Mouse (Mus musculus): ENCODE data around the gene Plekhh1.

GRCm38 (mm10) chr12:78983296-78984034 lies 45.5 kb upstream of the Plekhh1 start:
- TF ChIP-seq CTCF (IDR thresholded peaks at IDR 0.05; ENCODE audit: control insufficient read depth, insufficient read depth, insufficient read length) (no peak), MAX (IDR thresholded peaks at IDR 0.05) (no peak), CEBPB (IDR thresholded peaks at IDR 0.05; ENCODE audit: low read depth) (no peak), MYOG (IDR thresholded peaks at IDR 0.05; ENCODE audit: control insufficient read depth, extremely low read depth, insufficient read length) (no peak)

Data from C2C12 (cell line).